Mouse (Mus musculus): ENCODE results near the gene Ccdc182. TPM values are rescaled to one million over a fixed set of nuclear protein-coding genes. Genes with fewer than 3 reads are reported as not detected.

Ccdc182 gene
- polyA plus RNA-seq, 1 experiment, result not detected

GRCm38 (mm10) chr11:88318850-88319249 is 25.0 kb downstream of the Ccdc182 start:
- no peak overlapping the region for H3K4me3 ChIP-seq (replicated peaks; ENCODE audit: control insufficient read depth, low read depth, low read length)
- no peak for TF ChIP-seq CTCF (IDR thresholded peaks at IDR 0.05; ENCODE audit: control insufficient read depth, insufficient read depth, low read length)
- 82% methylated on average over 5 of the region's 5 CpGs for WGBS
- H3K4me1 ChIP-seq (ENCODE audit: control insufficient read depth, insufficient read depth, low read length), result no peaks in the 10 kb centered on the region
- no peak overlapping the region for H3K27ac ChIP-seq (ENCODE audit: control insufficient read depth, insufficient read depth, low read depth, low read length, poor library complexity)

- WGBS, result 56% methylated on average over 4 of the region's 4 CpGs
- TF ChIP-seq POLR2A (IDR thresholded peaks at IDR 0.05; ENCODE audit: borderline replicate concordance, control insufficient read depth, low read depth, low read length) (no peak), CTCF (IDR thresholded peaks at IDR 0.05; ENCODE audit: control insufficient read depth, insufficient read depth, low read length) (no peak)
- H3K27ac ChIP-seq (ENCODE audit: control insufficient read depth, insufficient read depth, low read depth, low read length, poor library complexity), result no peak overlapping the region
- no peaks in the 10 kb centered on the region for H3K4me1 ChIP-seq (ENCODE audit: control insufficient read depth, insufficient read depth, low read length)
- no peak overlapping the region for H3K4me3 ChIP-seq (replicated peaks; ENCODE audit: control insufficient read depth, low read depth, low read length)
Measured at GRCm38 (mm10) chr11:88327016-88327415, 33.2 kb downstream of the Ccdc182 start.

- WGBS, result 87% methylated on average over 17 of the region's 17 CpGs
- no peak overlapping the region for H3K27ac ChIP-seq (ENCODE audit: control insufficient read depth, insufficient read depth, low read depth, low read length, poor library complexity)
- TF ChIP-seq POLR2A (IDR thresholded peaks at IDR 0.05; ENCODE audit: borderline replicate concordance, control insufficient read depth, low read depth, low read length), result no peak
- H3K4me3 ChIP-seq (replicated peaks; ENCODE audit: control insufficient read depth, low read depth, low read length), result no peak overlapping the region
- no peaks in the 10 kb centered on the region for H3K4me1 ChIP-seq (ENCODE audit: control insufficient read depth, insufficient read depth, low read length)
Measured at GRCm38 (mm10) chr11:88328813-88329595, 35.1 kb downstream of the Ccdc182 start.

GRCm38 (mm10) chr11:88330799-88331198 is 36.9 kb downstream of the Ccdc182 start:
- TF ChIP-seq POLR2A (IDR thresholded peaks at IDR 0.05; ENCODE audit: borderline replicate concordance, control insufficient read depth, low read depth, low read length), result no peak
- no peak for TF ChIP-seq CTCF (IDR thresholded peaks at IDR 0.05; ENCODE audit: control insufficient read depth, insufficient read depth, low read length)
- no peaks in the 10 kb centered on the region for H3K4me1 ChIP-seq (ENCODE audit: control insufficient read depth, insufficient read depth, low read length)
- H3K4me3 ChIP-seq (replicated peaks; ENCODE audit: control insufficient read depth, low read depth, low read length), result no peak overlapping the region
- WGBS, result 80% methylated on average over 11 of the region's 11 CpGs
- H3K27ac ChIP-seq (ENCODE audit: control insufficient read depth, insufficient read depth, low read depth, low read length, poor library complexity), result no peak overlapping the region

GRCm38 (mm10) chr11:88331722-88332121 is 37.9 kb downstream of the Ccdc182 start:
- Histone ChIP-seq H3K4me3 (replicated peaks; ENCODE audit: control insufficient read depth, low read depth, low read length) (no peak overlapping the region), H3K27ac (ENCODE audit: control insufficient read depth, insufficient read depth, low read depth, low read length, poor library complexity) (no peak overlapping the region), H3K4me1 (ENCODE audit: control insufficient read depth, insufficient read depth, low read length) (no peaks in the 10 kb centered on the region)
- WGBS, result 86% methylated on average over 8 of the region's 8 CpGs
- TF ChIP-seq POLR2A (IDR thresholded peaks at IDR 0.05; ENCODE audit: borderline replicate concordance, control insufficient read depth, low read depth, low read length), result no peak
- no peak for TF ChIP-seq CTCF (IDR thresholded peaks at IDR 0.05; ENCODE audit: control insufficient read depth, insufficient read depth, low read length)

GRCm38 (mm10) chr11:88332309-88332934 is 38.6 kb downstream of the Ccdc182 start:
- Histone ChIP-seq H3K27ac (ENCODE audit: control insufficient read depth, insufficient read depth, low read depth, low read length, poor library complexity) (no peak overlapping the region), H3K4me3 (replicated peaks; ENCODE audit: control insufficient read depth, low read depth, low read length) (no peak overlapping the region), H3K4me1 (ENCODE audit: control insufficient read depth, insufficient read depth, low read length) (no peaks in the 10 kb centered on the region)
- TF ChIP-seq POLR2A (IDR thresholded peaks at IDR 0.05; ENCODE audit: borderline replicate concordance, control insufficient read depth, low read depth, low read length) (no peak), CTCF (IDR thresholded peaks at IDR 0.05; ENCODE audit: control insufficient read depth, insufficient read depth, low read length) (no peak)
- 83% methylated on average over 8 of the region's 8 CpGs for WGBS

- H3K27ac ChIP-seq (ENCODE audit: control insufficient read depth, insufficient read depth, low read depth, low read length, poor library complexity), result no peak overlapping the region
- no peaks in the 10 kb centered on the region for H3K4me1 ChIP-seq (ENCODE audit: control insufficient read depth, insufficient read depth, low read length)
- WGBS, result 86% methylated on average over 5 of the region's 5 CpGs
- no peak overlapping the region for H3K4me3 ChIP-seq (replicated peaks; ENCODE audit: control insufficient read depth, low read depth, low read length)
- no peak for TF ChIP-seq POLR2A (IDR thresholded peaks at IDR 0.05; ENCODE audit: borderline replicate concordance, control insufficient read depth, low read depth, low read length)
- no peak for TF ChIP-seq CTCF (IDR thresholded peaks at IDR 0.05; ENCODE audit: control insufficient read depth, insufficient read depth, low read length)
Measured at GRCm38 (mm10) chr11:88334893-88335292, 41.0 kb downstream of the Ccdc182 start.

GRCm38 (mm10) chr11:88337926-88338325 is 44.1 kb downstream of the Ccdc182 start:
- 91% methylated on average over 3 of the region's 3 CpGs for WGBS
- Histone ChIP-seq H3K4me3 (replicated peaks; ENCODE audit: control insufficient read depth, low read depth, low read length) (no peak overlapping the region), H3K27ac (ENCODE audit: control insufficient read depth, insufficient read depth, low read depth, low read length, poor library complexity) (no peak overlapping the region), H3K4me1 (ENCODE audit: control insufficient read depth, insufficient read depth, low read length) (no peaks in the 10 kb centered on the region)
- TF ChIP-seq POLR2A (IDR thresholded peaks at IDR 0.05; ENCODE audit: borderline replicate concordance, control insufficient read depth, low read depth, low read length) (no peak), CTCF (IDR thresholded peaks at IDR 0.05; ENCODE audit: control insufficient read depth, insufficient read depth, low read length) (no peak)

Other genes with a start within 250 kb of the Ccdc182 start
- 219 and 249 TPM in 2 replicates for gene Srsf1, start 246.7 kb upstream of the Ccdc182 start, polyA plus RNA-seq (2011; ENCODE audit: insufficient read depth, insufficient read length, low replicate concordance, missing spikeins)
- gene Vezf1, start 225.8 kb upstream of the Ccdc182 start, polyA plus RNA-seq (2011; ENCODE audit: insufficient read depth, insufficient read length, low replicate concordance, missing spikeins), result 10.8 and 16.7 TPM in 2 replicates
- 14.4 and 15.9 TPM in 2 replicates for gene Cuedc1, start 196.0 kb upstream of the Ccdc182 start, polyA plus RNA-seq (2011; ENCODE audit: insufficient read depth, insufficient read length, low replicate concordance, missing spikeins)
- gene Mrps23, start 89.7 kb upstream of the Ccdc182 start, polyA plus RNA-seq (2011; ENCODE audit: insufficient read depth, insufficient read length, low replicate concordance, missing spikeins), result 16.2 and 38.2 TPM in 2 replicates